15 mouse cellular contexts compared by ENCODE assay signal in the genomic region with DNA sequence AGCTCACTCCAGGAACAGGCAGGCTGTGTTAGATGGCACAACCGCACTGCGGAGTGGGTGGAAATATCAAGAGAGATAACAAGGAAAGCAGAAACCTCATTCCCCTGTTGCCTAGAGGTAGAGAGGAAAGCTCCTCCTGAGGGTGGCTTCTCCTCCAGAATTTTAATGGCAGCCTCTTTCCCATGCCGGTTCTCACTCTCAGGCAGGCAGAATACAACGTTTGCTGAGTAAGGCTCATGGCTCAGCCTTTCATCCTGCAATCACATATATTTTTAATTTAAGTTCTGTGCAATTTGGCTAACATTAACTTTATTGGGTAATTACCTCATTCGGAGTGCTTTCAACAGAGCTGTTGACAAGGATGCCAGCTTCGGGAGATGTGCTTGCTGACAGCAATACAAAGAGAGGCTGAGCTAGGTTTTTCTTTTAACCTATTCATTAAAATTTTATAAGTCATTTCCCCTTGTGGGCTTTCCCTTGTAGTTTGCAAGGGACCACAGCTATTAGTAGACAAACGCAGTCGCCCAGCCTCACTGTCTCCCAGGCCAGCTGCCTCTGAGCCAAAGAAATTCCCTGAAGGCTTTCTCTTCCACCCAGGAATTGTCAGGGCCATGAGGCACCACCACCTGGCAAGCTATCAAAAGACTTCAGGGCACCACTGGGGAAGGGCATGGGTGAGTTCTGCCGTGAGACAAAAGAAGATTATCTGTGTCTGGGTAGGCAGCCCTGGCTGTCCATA.
A peak's percentile ranks its signal among the peaks of the same experiment; 100 is the strongest.
DNase-seq lines count a peak whose midpoint lies in the region; ATAC-seq lines count a peak whose summit lies in the region.
"Had no signal": no experiment of that assay in that cellular context is flagged by ENCODE, and none has a peak within 500 bp of the region (broad histone marks: within the 10 kb centered on the region; RNA-seq: fewer than 3 reads in every experiment).

No protein-coding gene starts in this region.

- H3K9ac ChIP-seq in hindbrain, embryonic 11.5 days (ENCODE audit: low read depth, low read length): no peak overlapping the region
- no peak overlapping the region for H3K9ac ChIP-seq in hindbrain, embryonic 15.5 days
- H3K9ac ChIP-seq in neural tube, embryonic 13.5 days: no peak overlapping the region
- H3K9ac ChIP-seq: embryonic facial prominence, embryonic 13.5 days; liver, embryonic 15.5 days had no signal

- H3K4me3 ChIP-seq in hindbrain, embryonic 11.5 days (ENCODE audit: low read depth, low read length): no peak overlapping the region
- H3K4me3 ChIP-seq in hindbrain, embryonic 10.5 days: no peak overlapping the region
- no peak overlapping the region for H3K4me3 ChIP-seq in hindbrain, embryonic 15.5 days
- H3K4me3 ChIP-seq in neural tube, embryonic 13.5 days: no peak overlapping the region
- H3K4me3 ChIP-seq: embryonic facial prominence, embryonic 13.5 days; liver, embryonic 15.5 days had no signal

- H3K27ac ChIP-seq in hindbrain, embryonic 11.5 days (ENCODE audit: low read depth, low read length): no peak overlapping the region; the same call in 1 of the 2 replicates
- no peak overlapping the region for H3K27ac ChIP-seq in hindbrain, embryonic 10.5 days
- no peak overlapping the region for H3K27ac ChIP-seq in hindbrain, embryonic 15.5 days (replicated peaks)
- peak overlapping the region; percentile 55 for H3K27ac ChIP-seq in neural tube, embryonic 13.5 days (replicated peaks)
- H3K27ac ChIP-seq: embryonic facial prominence, embryonic 13.5 days; liver, embryonic 15.5 days; macrophage had no signal

- DNase-seq in hindbrain, embryonic 11.5 days (ENCODE audit: low spot score): peak; percentile 2
- DNase-seq in hindbrain, embryonic 10.5 days (ENCODE audit: low spot score): no peak
- peak; percentile 60 for DNase-seq in adrenal gland, postnatal 14 days
- no peak for DNase-seq in gastrocnemius, postnatal 25 days
- DNase-seq: cerebellum, adult 8-10 months; kidney, postnatal 36 days; thymus, postnatal 4 days had no signal

- no peaks in the 10 kb centered on the region for H3K36me3 ChIP-seq in hindbrain, embryonic 11.5 days (ENCODE audit: control insufficient read depth, insufficient read depth, low read length)
- no peaks in the 10 kb centered on the region for H3K36me3 ChIP-seq in hindbrain, embryonic 10.5 days
- no peaks in the 10 kb centered on the region for H3K36me3 ChIP-seq in hindbrain, embryonic 15.5 days
- no peaks in the 10 kb centered on the region for H3K36me3 ChIP-seq in neural tube, embryonic 13.5 days
- H3K36me3 ChIP-seq: embryonic facial prominence, embryonic 13.5 days; liver, embryonic 15.5 days had no signal

- ATAC-seq in hindbrain, embryonic 11.5 days (ENCODE audit: low FRiP score): no peak
- ATAC-seq in hindbrain, embryonic 15.5 days (ENCODE audit: low FRiP score, low read depth): 0 out of 2 replicates have a peak, but pooled peaks have one; percentile 30
- ATAC-seq in neural tube, embryonic 13.5 days (ENCODE audit: low read depth): peak; percentile 72
- ATAC-seq in megakaryocyte, adult 5-6 weeks (ENCODE audit: poor library complexity, severe bottlenecking): no peak
- ATAC-seq: CD4-positive, CD25-positive, alpha-beta regulatory T cell, adult 4 months had no signal

- H3K27me3 ChIP-seq in hindbrain, embryonic 11.5 days (ENCODE audit: control insufficient read depth, insufficient read depth, low read length): no peaks in the 10 kb centered on the region
- no peaks in the 10 kb centered on the region for H3K27me3 ChIP-seq in hindbrain, embryonic 10.5 days (ENCODE audit: insufficient read depth, poor library complexity, severe bottlenecking)
- no peaks in the 10 kb centered on the region for H3K27me3 ChIP-seq in hindbrain, embryonic 15.5 days
- H3K27me3 ChIP-seq in neural tube, embryonic 13.5 days: no peaks in the 10 kb centered on the region
- H3K27me3 ChIP-seq: embryonic facial prominence, embryonic 13.5 days; liver, embryonic 15.5 days had no signal

- H3K9me3 ChIP-seq in hindbrain, embryonic 11.5 days (ENCODE audit: control insufficient read depth, low read length): no peaks in the 10 kb centered on the region
- no peaks in the 10 kb centered on the region for H3K9me3 ChIP-seq in hindbrain, embryonic 10.5 days
- no peaks in the 10 kb centered on the region; the same call in 1 of the 2 replicates for H3K9me3 ChIP-seq in hindbrain, embryonic 15.5 days
- H3K9me3 ChIP-seq in neural tube, embryonic 13.5 days: no peaks in the 10 kb centered on the region
- H3K9me3 ChIP-seq: embryonic facial prominence, embryonic 13.5 days; liver, embryonic 15.5 days had no signal

- H3K4me2 ChIP-seq in hindbrain, embryonic 11.5 days (replicated peaks; ENCODE audit: low read depth, low read length): no peak overlapping the region
- no peak overlapping the region for H3K4me2 ChIP-seq in hindbrain, embryonic 15.5 days
- H3K4me2 ChIP-seq in neural tube, embryonic 13.5 days: no peak overlapping the region
- H3K4me2 ChIP-seq: embryonic facial prominence, embryonic 13.5 days; heart, embryonic 11.5 days; liver, embryonic 15.5 days had no signal

- no peaks in the 10 kb centered on the region for H3K4me1 ChIP-seq in hindbrain, embryonic 11.5 days (replicated peaks; ENCODE audit: control insufficient read depth, insufficient read depth, low read length)
- H3K4me1 ChIP-seq in hindbrain, embryonic 10.5 days (replicated peaks): 0 out of 2 replicates have a peak, but pooled peaks cover 2% of the 10 kb centered on the region
- H3K4me1 ChIP-seq in hindbrain, embryonic 15.5 days (replicated peaks): 0 out of 2 replicates have a peak, but pooled peaks cover 3% of the 10 kb centered on the region
- H3K4me1 ChIP-seq in neural tube, embryonic 13.5 days (replicated peaks): peaks cover 8% of the 10 kb centered on the region
- H3K4me1 ChIP-seq: liver, embryonic 15.5 days had no signal

- WGBS in hindbrain, embryonic 11.5 days: 78% methylated on average over 9 of the region's 9 CpGs
- WGBS in hindbrain, embryonic 10.5 days: 79% methylated on average over 9 of the region's 9 CpGs
- 49% methylated on average over 9 of the region's 9 CpGs for WGBS in hindbrain, embryonic 15.5 days
- 35% methylated on average over 9 of the region's 9 CpGs for WGBS in neural tube, embryonic 13.5 days

Comparison
In these comparisons a context has a peak if more than half of its experiments do, and no peak if none do; other contexts are left out.
1. ATAC-seq: peak in hindbrain, embryonic 15.5 days (single experiment) and neural tube, embryonic 13.5 days (single experiment); none in hindbrain, embryonic 11.5 days (single experiment) and megakaryocyte, adult 5-6 weeks (single experiment).
2. DNase-seq: peak in hindbrain, embryonic 11.5 days (single experiment) and adrenal gland, postnatal 14 days (single experiment); none in hindbrain, embryonic 10.5 days (single experiment) and gastrocnemius, postnatal 25 days (single experiment).